Mouse (Mus musculus): ENCODE results near the gene Dnlz.

Dnlz gene

DNA sequence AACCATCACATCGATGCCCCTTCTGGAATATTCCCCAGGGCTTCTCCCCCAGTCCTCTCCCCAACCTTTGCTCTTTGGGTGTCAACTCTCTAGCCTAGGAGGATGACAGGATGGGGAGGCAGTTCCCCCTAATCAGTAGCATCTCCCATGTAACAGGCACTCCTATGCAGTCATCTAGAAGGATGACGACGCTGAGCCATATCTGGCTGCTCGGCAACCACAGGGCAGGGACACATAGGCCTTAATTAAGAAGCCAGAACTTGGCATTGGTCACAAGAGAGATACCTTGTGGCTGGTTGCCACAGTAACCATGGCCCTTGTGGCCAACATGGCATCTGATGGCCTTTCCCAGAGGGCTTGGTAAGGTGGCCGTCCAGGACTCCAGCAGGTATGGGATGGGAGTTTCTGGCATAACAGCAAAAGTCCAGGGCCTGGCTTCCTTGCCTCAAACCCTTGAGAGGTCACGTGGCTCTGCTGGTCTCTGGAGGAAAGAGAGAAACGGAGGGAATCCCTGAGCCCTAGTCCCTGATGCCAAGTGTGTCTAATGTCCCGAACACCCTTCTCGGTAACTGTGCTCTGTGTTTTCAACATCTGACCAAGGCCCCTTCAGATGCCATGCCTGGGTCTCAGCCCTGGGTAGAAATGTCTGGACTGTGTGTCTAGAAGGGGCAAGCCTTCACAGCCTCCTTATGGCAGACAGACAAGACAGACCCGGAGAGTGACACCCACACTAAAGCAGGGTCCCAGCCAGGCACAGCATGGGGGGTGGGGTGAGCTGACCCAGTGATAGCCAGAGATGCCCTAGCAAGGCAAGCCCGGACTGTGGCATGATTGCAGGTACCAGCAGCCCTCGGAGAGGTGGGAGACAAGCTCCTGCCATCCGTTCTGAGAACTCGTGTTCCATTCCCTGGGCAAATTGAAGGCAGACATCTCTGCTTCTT lies 31.4 kb downstream of the Dnlz start:
- DNase-seq (ENCODE audit: low spot score in 2 of 2), result no peak

- DNase-seq (ENCODE audit: low spot score in 2 of 2), result no peak
These were observed 32.2 kb downstream of the Dnlz start for GRCm38 (mm10) chr2:26319519-26320244.

DNA sequence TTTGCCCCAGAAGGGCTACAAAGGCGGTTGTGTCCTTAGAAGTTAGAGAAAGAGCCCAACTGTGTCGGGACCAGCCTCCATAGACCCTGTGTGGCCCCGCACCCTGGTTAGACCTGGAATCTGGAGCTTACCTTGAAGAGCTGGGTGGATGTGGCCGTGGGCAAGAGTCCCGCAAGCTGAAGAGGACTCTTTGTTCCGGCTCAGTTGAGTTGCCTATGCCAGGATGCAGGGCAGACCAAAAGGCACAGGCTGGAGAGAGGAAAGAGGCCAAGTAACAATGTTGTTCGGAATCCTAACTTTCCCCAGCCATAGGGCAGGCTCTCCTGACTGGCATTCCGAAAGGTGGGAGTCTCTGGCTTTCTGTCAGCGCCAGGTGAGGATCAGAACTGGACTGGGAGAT lies 32.8 kb downstream of the Dnlz start:
- DNase-seq (ENCODE audit: low spot score in 2 of 2), result no peak

GRCm38 (mm10) chr2:26317991-26318672 lies 33.8 kb downstream of the Dnlz start:
- no peak for DNase-seq (ENCODE audit: low spot score in 2 of 2)

GRCm38 (mm10) chr2:26317371-26317770 lies 34.5 kb downstream of the Dnlz start:
- no peak for DNase-seq (ENCODE audit: low spot score in 2 of 2)

DNA sequence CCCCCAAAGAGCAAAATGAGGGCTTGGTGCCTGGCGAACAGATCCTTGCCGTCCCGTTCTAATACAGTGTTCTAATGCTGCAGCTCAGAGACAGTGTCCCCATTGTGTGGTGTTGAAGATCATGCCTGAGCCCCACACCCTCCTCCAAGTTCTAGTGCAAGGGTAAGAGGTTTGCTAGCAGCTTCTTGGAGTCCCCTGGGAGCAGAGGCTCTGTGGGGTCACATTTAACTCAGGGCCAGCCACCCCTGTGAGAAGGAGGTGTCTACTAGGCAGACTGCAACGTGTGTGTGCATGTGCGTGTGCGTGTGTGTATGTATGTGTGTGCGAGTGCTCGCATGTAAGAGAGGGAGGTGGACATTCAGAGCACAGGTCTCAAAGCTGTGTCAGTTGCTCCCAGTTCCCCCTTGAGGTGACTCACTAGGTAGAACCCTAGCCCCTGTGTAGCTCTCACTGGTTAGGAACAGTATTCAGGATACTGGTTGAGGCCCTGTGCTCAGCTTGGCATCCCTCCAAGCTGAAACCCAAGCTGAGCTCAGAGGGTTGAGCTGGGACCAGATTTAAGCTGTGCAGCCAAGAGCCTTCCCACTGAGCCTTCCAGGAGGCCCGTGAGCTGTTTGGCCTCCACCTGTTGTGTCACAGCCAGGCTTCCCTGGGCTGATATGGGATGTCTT lies 35.2 kb downstream of the Dnlz start:
- DNase-seq (ENCODE audit: low spot score in 2 of 2), result no peak

DNA sequence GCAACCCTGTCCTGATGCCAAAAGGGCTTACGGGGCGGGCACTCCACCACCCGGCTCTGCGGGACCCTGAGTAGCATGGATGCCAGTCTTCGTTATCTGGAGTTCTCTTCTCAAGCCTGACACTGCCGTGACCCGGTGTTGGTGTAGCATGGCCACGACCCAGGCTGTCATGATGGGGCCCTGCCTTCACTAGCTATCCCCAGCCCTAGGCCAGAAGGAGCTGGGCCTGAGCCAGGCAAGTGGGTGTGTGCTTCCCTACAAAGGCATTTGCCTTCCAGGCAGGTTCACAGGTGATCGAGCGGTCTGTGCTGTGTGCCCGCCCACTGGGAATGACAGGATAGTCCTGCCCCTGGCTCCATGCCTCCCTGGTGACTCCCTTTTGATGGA lies 36.0 kb downstream of the Dnlz start:
- DNase-seq (ENCODE audit: low spot score in 2 of 2), result peak in 1 of 2 experiments; percentile 60

- peak; percentile 82 to 85 for DNase-seq (ENCODE audit: low spot score in 2 of 2)
These were observed 36.6 kb downstream of the Dnlz start, which contains the start of gene Gpsm1 for GRCm38 (mm10) chr2:26315072-26315924. Gpsm1 (plus strand) TSS chr2:26315515.

- peak; percentile 75 to 77 for DNase-seq (ENCODE audit: low spot score in 2 of 2)
These were observed 37.4 kb downstream of the Dnlz start for GRCm38 (mm10) chr2:26314281-26315071.

DNA sequence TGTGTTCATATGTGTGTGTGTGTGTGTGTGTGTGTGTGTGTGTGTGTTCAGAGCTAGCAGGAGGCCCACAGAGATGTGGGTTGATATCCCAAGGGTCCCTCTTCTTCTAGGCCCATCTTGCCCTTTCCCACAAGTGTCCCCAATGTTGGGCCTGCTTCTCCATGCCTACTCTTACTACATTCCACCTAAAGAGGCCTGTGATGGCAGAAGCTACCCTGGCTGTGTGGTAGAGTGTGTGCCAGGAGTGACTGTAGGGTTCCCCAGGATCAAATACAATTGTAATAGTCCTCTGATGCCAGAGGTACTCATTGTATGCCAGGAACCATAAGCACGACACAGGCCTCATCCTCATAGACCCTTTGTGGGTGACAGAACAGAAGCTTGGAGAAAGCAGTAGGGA lies 38.5 kb downstream of the Dnlz start:
- DNase-seq (ENCODE audit: low spot score in 2 of 2), result no peak

DNA sequence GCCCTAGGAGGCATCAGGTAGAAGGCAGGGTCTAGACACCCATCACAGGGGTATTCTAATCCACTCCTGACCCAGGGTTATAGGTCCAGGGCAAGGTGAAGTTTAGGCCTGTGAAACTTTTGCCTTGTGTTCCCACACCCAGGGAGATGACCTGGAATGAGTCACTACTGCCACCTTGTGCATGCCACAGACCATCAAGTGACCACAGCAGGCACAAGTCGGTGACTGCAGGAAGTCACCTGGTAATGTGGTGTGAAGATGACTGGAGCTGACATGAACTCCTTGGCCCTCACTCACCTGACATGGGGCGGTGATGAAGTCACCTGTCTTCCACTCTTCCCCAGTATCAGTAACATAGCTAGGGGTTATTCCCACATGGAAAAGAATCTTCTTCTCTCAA lies 39.1 kb downstream of the Dnlz start:
- DNase-seq (ENCODE audit: low spot score in 2 of 2), result no peak

DNA sequence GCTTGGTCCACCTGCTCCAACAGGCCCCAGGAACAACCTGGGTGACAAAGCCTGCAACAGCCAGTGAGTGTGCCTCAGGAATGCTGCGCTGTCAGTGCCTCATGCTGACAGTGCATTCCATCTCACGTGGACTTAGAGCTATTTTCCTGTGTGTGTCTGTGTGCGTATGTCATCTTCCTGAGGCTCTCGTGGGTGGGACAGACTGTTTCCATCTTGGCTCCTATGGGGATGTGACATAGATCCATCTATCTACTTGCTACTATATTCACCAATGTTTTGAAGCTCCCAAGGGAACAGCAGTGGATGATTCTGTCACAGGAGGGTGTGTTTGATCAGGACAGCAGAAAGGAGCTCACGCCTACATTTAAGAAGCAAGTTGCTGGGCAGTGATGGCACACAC lies 40.0 kb downstream of the Dnlz start:
- DNase-seq (ENCODE audit: low spot score in 2 of 2), result no peak

DNA sequence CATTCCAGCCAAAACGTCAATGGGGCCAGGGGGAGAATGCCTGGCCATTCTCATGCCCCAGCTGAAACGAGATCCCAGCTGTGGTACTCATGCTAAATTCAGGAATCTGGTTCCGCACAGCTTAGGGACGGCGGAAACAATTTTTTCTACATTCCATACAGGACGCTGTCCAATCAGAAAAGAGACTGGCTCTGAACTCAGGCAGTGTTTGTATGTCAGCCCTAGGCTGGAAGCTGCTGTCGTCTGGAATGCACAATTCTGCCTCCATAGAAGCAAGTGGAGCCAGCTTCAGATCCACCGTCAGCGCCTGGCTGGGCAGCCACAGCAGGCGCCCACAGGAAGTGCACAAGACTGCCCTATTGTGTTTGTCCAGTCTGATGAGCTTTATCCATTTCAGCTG lies 42.2 kb downstream of the Dnlz start:
- DNase-seq (ENCODE audit: low spot score in 2 of 2), result no peak

DNA sequence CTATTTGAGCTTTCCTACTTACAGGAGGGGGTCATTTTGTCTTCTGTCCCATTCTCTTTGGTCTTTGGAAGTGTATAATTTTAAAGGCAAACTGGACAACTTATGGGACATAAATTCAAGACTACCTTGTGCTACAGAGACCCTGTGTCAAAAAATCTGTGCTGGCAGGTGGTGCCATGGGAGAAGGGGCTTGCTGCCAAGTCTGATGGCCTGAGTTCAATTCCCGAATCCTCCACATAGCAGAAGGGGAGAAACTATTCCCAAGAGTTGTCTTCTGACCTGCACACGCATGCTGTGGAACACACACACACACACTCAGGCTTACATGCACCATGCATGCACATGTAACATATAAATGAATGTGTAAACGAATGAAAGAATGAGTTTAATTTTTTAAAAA lies 45.2 kb downstream of the Dnlz start:
- no peak for DNase-seq (ENCODE audit: low spot score in 2 of 2)

GRCm38 (mm10) chr2:26305555-26305954 lies 46.4 kb downstream of the Dnlz start:
- no peak for DNase-seq (ENCODE audit: low spot score in 2 of 2)

GRCm38 (mm10) chr2:26304711-26305110 lies 47.2 kb downstream of the Dnlz start:
- DNase-seq (ENCODE audit: low spot score in 2 of 2), result no peak

DNA sequence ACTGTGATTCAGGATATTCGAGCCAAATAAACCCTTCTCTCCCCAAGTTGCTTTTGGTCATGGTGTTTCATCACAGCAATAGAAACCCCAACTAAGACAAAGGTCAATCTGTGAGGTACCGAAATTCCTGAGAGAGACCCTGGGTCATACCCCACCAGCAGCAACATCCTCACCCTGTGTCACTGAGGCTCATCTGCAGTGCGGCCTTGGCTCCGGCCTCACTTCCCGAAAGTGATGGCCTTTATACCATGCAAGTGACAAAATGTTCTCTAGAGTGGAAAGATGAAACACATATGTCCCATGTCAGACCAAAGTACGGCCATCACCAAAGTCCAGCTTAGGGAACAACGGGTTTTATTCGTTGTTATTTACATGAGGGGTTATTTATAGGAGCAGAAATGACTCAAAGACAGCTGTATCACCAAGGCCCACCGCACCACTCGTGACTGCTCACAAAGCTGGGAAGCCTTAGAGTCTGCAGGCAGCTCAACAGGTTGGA lies 49.9 kb downstream of the Dnlz start:
- DNase-seq (ENCODE audit: low spot score in 2 of 2), result no peak

- DNase-seq (ENCODE audit: low spot score in 2 of 2), result peak; percentile 72 to 87
These were observed 51.1 kb downstream of the Dnlz start for GRCm38 (mm10) chr2:26300808-26301174.

- DNase-seq (ENCODE audit: low spot score in 2 of 2), result no peak
These were observed 51.6 kb downstream of the Dnlz start for GRCm38 (mm10) chr2:26300161-26300807.
